Mouse (Mus musculus) forebrain, embryonic 12.5 days (tissue): Measurements from ENCODE around the gene Il16. TPM values are rescaled to one million over a fixed set of nuclear protein-coding genes. Genes with fewer than 3 reads are reported as not detected.

Source experiments
- ATAC-seq: fragments of 200-750 bp; cut with Nextera tagmentation; 2 replicates; pipeline ENCODE4 v1.8.0; 2017; ENCODE audit warnings: moderate TSS enrichment; ENCODE audit not compliant: low FRiP score
- H3K27ac ChIP-seq: fragments of 300-500 bp; sonication (generic); 2 replicates; pipeline ENCODE4 v1.5.1; 2016; ENCODE audit warnings: mild to moderate bottlenecking
- H3K27me3 ChIP-seq: fragments of 300-500 bp; sonication (generic); 2 replicates; pipeline ENCODE4 v1.6.1; 2016; ENCODE audit warnings: mild to moderate bottlenecking
- H3K36me3 ChIP-seq: fragments of 300-500 bp; sonication (generic); replicated peaks from 2 replicates; pipeline ENCODE4 v1.6.1; 2016; ENCODE audit warnings: mild to moderate bottlenecking
- H3K4me1 ChIP-seq: fragments of 300-500 bp; sonication (generic); 2 replicates; pipeline ENCODE4 v1.6.1; 2016
- H3K4me2 ChIP-seq: fragments of 300-500 bp; sonication (generic); 2 replicates; pipeline ENCODE4 v1.6.1; 2016; ENCODE audit warnings: mild to moderate bottlenecking, moderate library complexity
- H3K4me3 ChIP-seq: fragments of 300-500 bp; sonication (generic); replicated peaks from 2 replicates; pipeline ENCODE4 v1.5.1; 2016; ENCODE audit warnings: mild to moderate bottlenecking
- H3K9ac ChIP-seq: fragments of 300-500 bp; sonication (generic); 2 replicates; pipeline ENCODE4 v1.6.1; 2016; ENCODE audit warnings: mild to moderate bottlenecking
- H3K9me3 ChIP-seq: fragments of 300-500 bp; sonication (generic); 2 replicates; pipeline ENCODE4 v1.6.1; 2016
- WGBS: fragments of 180-500 bp; shearing (Covaris S2); methylation state at CpG from one replicate; pipeline ENCODE4 v1.1.7; 2016; 5-methylcytosine and 5-hydroxymethylcytosine counted together
- polyA plus RNA-seq: library from polyadenylated mRNA; unstranded; fragments of >200 nt; fragmentation: Nextera tagmentation; extraction: Ambion mirVana; gene quantifications from 2 replicates; pipeline ENCODE4 v1.2.1, GENCODE M21; 2016

Il16 gene
- polyA plus RNA-seq, 1 experiment from 2014 or later: 0.95 TPM

- no peak for ATAC-seq
- H3K4me1 ChIP-seq: no peaks in the 10 kb centered on the region
- no peak overlapping the region for H3K4me3 ChIP-seq
- WGBS: 84% methylated on average over 3 of the region's 3 CpGs
- no peak overlapping the region for H3K27ac ChIP-seq
- H3K9me3 ChIP-seq: no peaks in the 10 kb centered on the region
- no peaks in the 10 kb centered on the region for H3K27me3 ChIP-seq
- no peak overlapping the region for H3K9ac ChIP-seq
- H3K4me2 ChIP-seq: no peak overlapping the region
- H3K36me3 ChIP-seq: no peaks in the 10 kb centered on the region
Measured at GRCm38 (mm10) chr7:83734246-83734645, 11.3 kb downstream of the Il16 start.

- no peak overlapping the region for H3K4me2 ChIP-seq
- H3K4me1 ChIP-seq: no peaks in the 10 kb centered on the region
- H3K9me3 ChIP-seq: no peaks in the 10 kb centered on the region
- H3K4me3 ChIP-seq: no peak overlapping the region
- H3K36me3 ChIP-seq: no peaks in the 10 kb centered on the region
- H3K27me3 ChIP-seq: no peaks in the 10 kb centered on the region
- no peak overlapping the region for H3K27ac ChIP-seq
- no peak overlapping the region for H3K9ac ChIP-seq
- 96% methylated on average over 3 of the region's 3 CpGs for WGBS
- ATAC-seq: no peak
Measured at GRCm38 (mm10) chr7:83732781-83733180, 12.7 kb downstream of the Il16 start.

DNA sequence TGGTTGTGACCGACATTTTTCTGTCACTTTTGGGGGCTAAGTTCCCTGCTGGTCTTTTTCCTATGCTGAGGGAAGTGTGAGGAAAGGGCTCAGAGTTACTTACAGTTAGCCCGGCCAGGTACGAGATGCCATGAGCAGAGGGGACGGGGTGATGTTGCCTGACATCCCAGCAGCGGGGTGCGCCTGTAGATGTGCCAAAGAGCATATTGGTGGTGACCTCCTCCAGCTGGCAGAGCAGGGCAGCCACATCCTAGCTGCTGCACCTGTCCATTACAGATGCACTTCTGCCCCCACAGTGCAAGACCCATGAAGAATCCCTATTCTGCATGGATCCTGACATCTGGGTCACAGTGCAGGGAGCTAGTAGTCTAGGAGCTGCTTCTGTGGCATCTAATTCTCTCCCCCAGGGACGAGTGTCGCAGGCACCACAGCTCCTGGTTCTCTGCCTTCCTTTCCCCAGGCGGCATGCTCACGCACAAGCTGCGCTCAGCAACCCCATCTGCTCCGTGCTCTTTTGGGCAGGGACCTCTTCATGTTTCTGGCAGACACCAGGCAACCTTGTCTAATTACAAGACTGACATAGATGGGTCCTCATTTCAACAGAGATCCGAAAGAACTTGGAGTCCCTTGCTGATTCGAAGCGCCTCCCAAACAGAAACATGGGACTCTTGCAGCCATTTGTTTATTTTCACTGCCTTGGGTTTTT, 13.4 kb downstream of the Il16 start:
- no peak for ATAC-seq
- Histone ChIP-seq H3K27me3 (no peaks in the 10 kb centered on the region), H3K9ac (no peak overlapping the region), H3K4me2 (no peak overlapping the region), H3K4me1 (no peaks in the 10 kb centered on the region), H3K9me3 (no peaks in the 10 kb centered on the region), H3K4me3 (no peak overlapping the region), H3K36me3 (no peaks in the 10 kb centered on the region), H3K27ac (no peak overlapping the region)
- 85% methylated on average over 15 of the region's 15 CpGs for WGBS

DNA sequence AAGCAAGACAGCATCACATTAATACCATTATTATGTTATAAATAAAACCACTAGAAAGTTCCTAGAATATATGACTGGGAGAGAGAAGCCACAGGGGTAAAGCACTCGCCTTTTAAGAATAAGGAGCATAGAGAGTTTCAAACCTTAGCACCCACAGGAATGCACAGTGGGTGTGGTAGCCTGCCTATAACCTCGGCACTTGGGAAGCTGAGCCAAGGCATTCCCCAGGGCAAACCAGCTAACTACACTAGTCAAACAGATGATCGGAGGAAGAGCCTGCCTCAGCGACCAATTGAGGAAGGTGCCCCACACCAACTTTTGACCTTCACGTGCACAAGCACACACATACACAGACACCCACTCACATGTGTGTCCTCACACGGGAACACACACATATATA, 14.2 kb downstream of the Il16 start:
- 86% methylated on average over 6 of the region's 6 CpGs for WGBS
- H3K4me1 ChIP-seq: no peaks in the 10 kb centered on the region
- H3K4me3 ChIP-seq: no peak overlapping the region
- H3K4me2 ChIP-seq: no peak overlapping the region
- no peak overlapping the region for H3K9ac ChIP-seq
- no peaks in the 10 kb centered on the region for H3K9me3 ChIP-seq
- no peak for ATAC-seq
- H3K27ac ChIP-seq: no peak overlapping the region
- no peaks in the 10 kb centered on the region for H3K36me3 ChIP-seq
- H3K27me3 ChIP-seq: no peaks in the 10 kb centered on the region

GRCm38 (mm10) chr7:83726936-83727632, 18.4 kb downstream of the Il16 start:
- no peak overlapping the region for H3K4me3 ChIP-seq
- H3K27ac ChIP-seq: no peak overlapping the region
- no peaks in the 10 kb centered on the region for H3K4me1 ChIP-seq
- no peaks in the 10 kb centered on the region for H3K27me3 ChIP-seq
- no peak for ATAC-seq
- H3K9ac ChIP-seq: no peak overlapping the region
- 78% methylated on average over 5 of the region's 5 CpGs for WGBS
- no peaks in the 10 kb centered on the region for H3K9me3 ChIP-seq
- no peaks in the 10 kb centered on the region for H3K36me3 ChIP-seq
- H3K4me2 ChIP-seq: no peak overlapping the region

DNA sequence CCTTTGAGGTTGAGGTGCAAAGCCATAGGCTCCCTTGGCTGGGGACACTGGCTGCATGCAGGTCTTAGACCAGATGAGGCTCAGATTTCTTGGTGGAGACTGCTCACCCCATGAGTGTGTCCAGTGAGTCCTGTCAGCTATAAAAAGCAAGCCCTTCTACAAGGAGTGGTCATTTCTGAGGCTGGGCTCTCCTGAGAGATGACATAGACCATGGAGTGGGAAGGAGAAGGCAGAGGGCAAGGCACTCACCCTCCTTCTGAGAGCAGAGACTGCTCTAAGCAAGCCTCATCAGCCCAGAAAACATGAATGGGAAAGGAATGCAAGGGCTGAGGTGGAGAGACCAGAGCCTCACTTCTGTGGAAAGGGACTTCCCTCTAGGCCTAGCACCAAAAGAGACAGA, 19.7 kb downstream of the Il16 start:
- Histone ChIP-seq H3K27ac (no peak overlapping the region), H3K4me1 (no peaks in the 10 kb centered on the region), H3K9ac (no peak overlapping the region), H3K9me3 (no peaks in the 10 kb centered on the region), H3K36me3 (no peaks in the 10 kb centered on the region), H3K4me3 (no peak overlapping the region), H3K4me2 (no peak overlapping the region), H3K27me3 (no peaks in the 10 kb centered on the region)
- ATAC-seq: no peak

DNA sequence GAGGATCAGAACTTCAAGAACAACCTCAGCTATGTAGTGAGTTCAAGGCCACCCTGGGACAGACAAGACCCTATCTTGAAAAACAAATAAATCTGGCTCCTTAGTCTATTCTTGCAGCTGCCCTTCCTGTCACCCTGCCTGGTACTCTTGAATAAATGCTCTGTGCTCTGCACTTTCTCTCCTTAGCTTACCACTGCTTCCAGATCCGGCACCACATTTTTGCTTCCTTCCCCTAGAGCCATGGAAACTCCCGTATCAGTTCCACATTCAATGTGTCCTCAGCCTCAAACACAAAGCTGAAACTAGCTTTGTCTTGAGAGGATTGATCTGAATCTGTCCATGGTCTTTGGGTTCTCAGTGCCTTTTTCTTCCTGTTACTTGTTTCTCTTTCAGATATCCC, 21.0 kb downstream of the Il16 start:
- ATAC-seq: no peak
- Histone ChIP-seq H3K4me2 (no peak overlapping the region), H3K27ac (no peak overlapping the region), H3K4me3 (no peak overlapping the region), H3K9me3 (no peaks in the 10 kb centered on the region), H3K27me3 (no peaks in the 10 kb centered on the region), H3K9ac (no peak overlapping the region), H3K4me1 (no peaks in the 10 kb centered on the region), H3K36me3 (no peaks in the 10 kb centered on the region)
- WGBS: 74% methylated on average over 2 of the region's 2 CpGs

GRCm38 (mm10) chr7:83723954-83724353, 21.6 kb downstream of the Il16 start:
- no peak overlapping the region for H3K9ac ChIP-seq
- no peak for ATAC-seq

GRCm38 (mm10) chr7:83723221-83723620, 22.3 kb downstream of the Il16 start:
- Histone ChIP-seq H3K36me3 (no peaks in the 10 kb centered on the region), H3K27me3 (no peaks in the 10 kb centered on the region), H3K9ac (no peak overlapping the region), H3K27ac (no peak overlapping the region), H3K4me3 (no peak overlapping the region), H3K9me3 (no peaks in the 10 kb centered on the region), H3K4me1 (no peaks in the 10 kb centered on the region), H3K4me2 (no peak overlapping the region)
- no peak for ATAC-seq
- 87% methylated on average over 8 of the region's 8 CpGs for WGBS

More at GRCm38 (mm10) chr7:83723954-83724353, 21.6 kb downstream of the Il16 start:
- no peaks in the 10 kb centered on the region for H3K9me3 ChIP-seq
- no peaks in the 10 kb centered on the region for H3K4me1 ChIP-seq
- H3K27ac ChIP-seq: no peak overlapping the region
- H3K4me3 ChIP-seq: no peak overlapping the region
- no peaks in the 10 kb centered on the region for H3K36me3 ChIP-seq
- H3K27me3 ChIP-seq: no peaks in the 10 kb centered on the region
- no peak overlapping the region for H3K4me2 ChIP-seq

- WGBS: 93% methylated on average over 14 of the region's 14 CpGs
Measured at GRCm38 (mm10) chr7:83722485-83722884, 23.0 kb downstream of the Il16 start.

DNA sequence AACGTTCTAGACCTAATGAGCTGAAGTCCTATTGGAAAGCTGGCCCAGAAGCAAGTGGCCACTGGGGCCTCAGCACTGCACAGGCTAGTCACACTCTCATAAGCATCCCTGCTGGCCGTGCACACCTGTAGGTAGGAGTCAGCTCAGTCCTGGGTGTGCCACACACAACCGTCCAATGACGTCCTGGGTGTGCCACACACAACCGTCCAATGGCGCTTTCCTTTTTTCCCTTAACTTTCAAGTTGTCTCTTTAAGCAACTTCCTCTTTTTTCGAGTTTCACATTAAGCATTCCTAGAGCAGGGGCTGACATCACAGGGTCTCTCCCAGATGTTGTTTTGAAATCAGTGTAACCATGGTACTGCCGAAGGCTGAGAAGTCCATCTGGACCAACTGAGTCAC, 25.3 kb downstream of the Il16 start:
- WGBS: 83% methylated on average over 8 of the region's 8 CpGs
- no peak for ATAC-seq
- H3K4me3 ChIP-seq: no peak overlapping the region
- no peaks in the 10 kb centered on the region for H3K4me1 ChIP-seq
- H3K27me3 ChIP-seq: no peaks in the 10 kb centered on the region
- H3K27ac ChIP-seq: no peak overlapping the region
- H3K36me3 ChIP-seq: no peaks in the 10 kb centered on the region
- H3K9me3 ChIP-seq: no peaks in the 10 kb centered on the region
- no peak overlapping the region for H3K9ac ChIP-seq
- H3K4me2 ChIP-seq: no peak overlapping the region

More at GRCm38 (mm10) chr7:83722485-83722884, 23.0 kb downstream of the Il16 start:
- no peaks in the 10 kb centered on the region for H3K36me3 ChIP-seq
- no peak overlapping the region for H3K27ac ChIP-seq
- no peaks in the 10 kb centered on the region for H3K27me3 ChIP-seq
- no peak overlapping the region for H3K4me3 ChIP-seq
- H3K4me1 ChIP-seq: no peaks in the 10 kb centered on the region
- H3K9me3 ChIP-seq: no peaks in the 10 kb centered on the region
- no peak overlapping the region for H3K9ac ChIP-seq
- no peak for ATAC-seq
- no peak overlapping the region for H3K4me2 ChIP-seq

DNA sequence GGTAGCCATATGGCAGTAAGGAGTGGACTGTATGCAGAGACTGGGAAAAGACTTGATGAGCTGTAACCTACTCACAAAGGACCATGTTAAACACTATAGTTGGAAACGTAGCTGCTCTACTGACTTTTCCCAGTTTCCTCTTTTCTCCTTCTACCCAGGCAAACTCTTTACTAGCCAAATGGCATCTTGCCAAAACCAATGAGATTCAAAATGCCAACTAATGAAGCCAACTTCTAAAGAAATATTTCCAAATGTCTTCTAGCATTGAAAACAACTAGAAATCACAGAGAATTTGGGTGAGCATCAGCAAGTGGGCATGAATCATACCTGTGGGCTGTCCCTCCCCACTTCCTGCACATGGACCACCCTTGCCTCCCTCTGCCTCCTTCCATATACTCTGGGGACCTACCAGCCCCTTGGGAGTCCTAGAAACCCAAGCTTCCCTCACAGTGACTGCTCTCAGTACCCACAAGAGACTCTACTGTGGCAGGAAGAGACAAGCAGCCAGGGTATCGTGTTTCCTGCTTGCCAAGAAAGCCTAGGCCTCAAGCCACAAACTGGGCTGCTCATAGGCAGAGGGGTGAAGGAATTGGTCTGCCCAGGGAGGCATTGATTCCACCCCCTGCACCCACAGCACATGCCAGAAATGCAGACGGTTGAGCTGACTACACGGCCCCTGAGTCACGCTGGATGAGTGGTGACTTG, 28.4 kb downstream of the Il16 start:
- Histone ChIP-seq H3K9ac (no peak overlapping the region), H3K4me3 (no peak overlapping the region), H3K27ac (no peak overlapping the region), H3K27me3 (no peaks in the 10 kb centered on the region), H3K9me3 (no peaks in the 10 kb centered on the region), H3K4me2 (no peak overlapping the region), H3K4me1 (no peaks in the 10 kb centered on the region), H3K36me3 (no peaks in the 10 kb centered on the region)
- WGBS: 84% methylated on average over 5 of the region's 5 CpGs
- ATAC-seq: no peak
